Mouse (Mus musculus): Measurements from ENCODE around the gene Zan.

DNA sequence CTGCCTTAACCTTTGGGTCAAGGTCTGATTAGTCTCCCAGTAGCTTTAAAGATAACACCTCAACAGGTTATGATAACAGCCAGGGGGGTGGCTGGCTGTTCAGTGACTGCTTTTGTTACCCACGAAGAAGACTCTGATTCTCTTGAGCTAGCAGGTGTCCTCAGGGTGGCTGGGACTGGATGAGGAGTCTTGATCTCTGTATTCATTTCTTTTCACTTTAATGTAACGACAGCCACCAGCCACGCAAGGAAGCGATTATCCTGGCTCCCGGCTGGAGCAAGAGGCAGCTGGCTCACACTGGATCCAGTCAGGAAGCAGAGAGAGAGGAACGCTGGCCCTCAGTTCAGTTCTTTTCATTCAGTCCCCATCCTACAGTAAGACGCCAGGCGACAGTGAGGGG is 139.7 kb downstream of the Zan start:
- TF ChIP-seq FLI1 (IDR thresholded peaks at IDR 0.05; ENCODE audit: low read length): no peak
- no peak for TF ChIP-seq GATA1 (IDR thresholded peaks at IDR 0.05; ENCODE audit: borderline replicate concordance, low read length)

All from megakaryocyte, embryonic 14.5 days (primary cell).